Mouse (Mus musculus) cerebellum, adult 11 months (tissue): ENCODE results near the gene Grk1.

Source experiments
- DNase-seq: peaks from one replicate; pipeline ENCODE4 v3.0.0; 2022

The Grk1 gene

DNA sequence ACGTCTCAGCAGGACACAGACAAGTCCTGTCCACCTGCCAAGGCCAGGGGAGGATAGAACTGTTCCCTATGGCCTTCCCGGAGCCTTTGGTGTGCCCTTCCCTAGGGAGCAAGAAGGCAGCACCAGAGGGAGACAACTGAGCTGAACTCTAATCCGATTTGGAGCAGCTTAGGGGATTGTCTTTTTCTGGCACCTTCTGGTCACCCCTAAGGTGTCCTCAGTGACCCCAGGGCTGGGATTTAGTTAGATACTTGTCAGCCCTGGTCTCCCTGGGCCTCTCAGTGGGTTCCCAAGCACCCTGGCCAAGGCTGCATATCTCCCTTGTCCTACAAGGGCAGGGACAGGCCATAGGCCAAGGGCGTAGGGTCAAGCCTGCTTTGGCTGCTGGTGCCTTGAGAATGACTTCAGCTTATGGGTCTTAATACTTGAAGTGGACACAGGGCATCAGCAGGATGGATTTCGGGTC lies at the start of gene Grk1:
Grk1 (plus strand) TSS at position 416 of the 466 bp plus-strand sequence.
- DNase-seq = no peak

DNA sequence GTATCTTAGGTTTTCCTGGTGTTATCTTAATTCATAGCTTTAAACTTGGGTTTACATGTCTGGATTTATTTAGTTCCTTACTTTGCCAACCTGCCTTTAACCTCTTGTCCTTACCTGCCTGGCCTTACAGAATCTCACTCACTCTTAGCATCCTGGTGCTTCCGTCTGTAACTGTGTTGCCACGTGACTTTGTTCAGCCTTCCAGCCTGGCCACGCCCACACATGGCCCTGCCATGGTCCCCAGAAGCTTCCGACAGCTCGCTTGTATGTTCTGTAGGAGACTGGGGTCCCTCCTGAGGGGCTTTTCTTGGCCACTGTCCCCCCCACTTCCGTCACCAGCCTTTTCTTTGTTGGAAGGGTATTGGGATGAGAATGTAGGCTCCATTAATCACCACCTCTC lies 48.7 kb upstream of the Grk1 start:
- DNase-seq = no peak

DNA sequence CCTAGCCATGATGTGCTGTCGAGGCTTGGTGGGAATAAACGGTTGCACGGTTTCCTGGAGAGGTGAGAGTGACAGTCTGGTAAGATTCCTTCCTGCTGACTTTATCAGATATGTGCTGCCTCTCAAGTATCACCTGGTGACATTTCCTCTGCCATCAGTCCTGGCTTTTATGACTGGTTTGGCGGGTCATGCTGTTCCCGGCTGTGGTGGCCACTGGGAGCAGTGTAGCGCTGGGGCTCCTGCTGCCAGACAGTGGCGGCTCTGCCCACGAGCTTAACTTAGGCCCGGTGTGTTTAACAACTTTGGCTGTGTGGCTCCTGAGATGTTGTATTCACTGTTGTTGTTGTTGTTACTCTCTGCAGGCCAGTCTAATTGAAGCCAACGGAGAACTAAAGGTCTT lies 48.2 kb upstream of the Grk1 start:
- DNase-seq = no peak

DNA sequence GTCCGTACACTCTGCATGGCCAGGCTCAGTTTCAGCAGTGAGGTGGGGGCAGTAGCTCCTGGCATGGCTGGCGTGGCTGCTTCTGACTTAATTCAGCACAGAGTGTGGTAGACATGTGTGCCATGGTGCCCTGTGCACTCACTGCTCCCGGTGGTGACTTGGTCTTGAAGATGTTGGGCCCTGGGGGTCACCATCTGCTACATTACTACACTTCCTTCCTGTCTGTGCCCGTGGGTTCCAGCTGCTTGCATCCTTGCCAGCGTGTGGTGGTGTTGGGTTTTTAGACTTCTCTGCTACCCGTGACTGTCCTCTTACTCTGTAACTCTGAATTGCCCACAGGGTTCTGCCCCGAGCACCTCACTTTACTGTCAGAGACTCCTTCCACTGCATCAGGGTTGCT lies 44.7 kb upstream of the Grk1 start:
- DNase-seq = no peak

DNA sequence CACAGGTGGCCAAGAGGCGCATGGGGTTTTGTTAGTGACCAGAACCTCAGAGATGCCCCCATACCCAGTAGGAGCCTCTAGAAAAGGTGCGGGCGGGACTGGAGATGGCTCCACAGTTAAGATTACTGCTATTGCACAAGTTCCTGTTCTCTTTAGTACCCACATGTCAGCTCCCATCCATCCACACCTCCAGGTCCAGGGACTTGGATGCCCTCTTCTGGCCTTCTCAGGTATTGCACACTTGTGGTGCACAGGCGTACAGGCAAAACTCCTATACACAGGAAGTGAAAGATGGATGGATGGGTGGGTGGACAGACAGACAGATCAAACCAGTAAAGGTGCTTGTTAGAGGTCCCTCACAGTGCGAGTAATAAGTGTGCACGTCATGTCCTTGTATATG lies 43.0 kb upstream of the Grk1 start:
- no peak for DNase-seq

DNA sequence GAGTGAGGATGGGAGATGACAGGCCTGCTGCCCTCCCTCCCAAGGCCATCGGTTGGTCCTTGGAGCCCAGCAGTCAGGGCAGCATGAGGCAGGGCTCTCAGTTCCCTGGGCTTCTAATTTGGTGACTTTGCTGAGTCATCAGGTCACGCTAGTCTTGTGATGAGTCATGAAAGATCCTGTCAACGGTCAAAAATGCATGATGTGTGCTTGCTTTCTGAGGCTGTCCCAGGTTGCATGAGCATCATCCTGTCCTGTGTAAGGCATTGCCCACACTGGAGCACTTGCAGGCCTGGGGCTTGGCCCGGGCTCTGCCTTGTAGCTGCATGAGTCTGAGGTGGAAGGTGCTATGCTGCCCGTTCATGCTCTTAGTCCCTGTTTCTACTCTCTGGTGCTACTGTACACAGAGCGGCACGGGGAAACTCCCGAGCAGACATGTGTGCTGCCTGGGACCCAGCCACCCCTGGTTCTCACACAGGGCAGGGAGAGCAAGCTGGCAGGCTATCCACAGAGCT lies 31.7 kb upstream of the Grk1 start:
- DNase-seq = no peak

DNA sequence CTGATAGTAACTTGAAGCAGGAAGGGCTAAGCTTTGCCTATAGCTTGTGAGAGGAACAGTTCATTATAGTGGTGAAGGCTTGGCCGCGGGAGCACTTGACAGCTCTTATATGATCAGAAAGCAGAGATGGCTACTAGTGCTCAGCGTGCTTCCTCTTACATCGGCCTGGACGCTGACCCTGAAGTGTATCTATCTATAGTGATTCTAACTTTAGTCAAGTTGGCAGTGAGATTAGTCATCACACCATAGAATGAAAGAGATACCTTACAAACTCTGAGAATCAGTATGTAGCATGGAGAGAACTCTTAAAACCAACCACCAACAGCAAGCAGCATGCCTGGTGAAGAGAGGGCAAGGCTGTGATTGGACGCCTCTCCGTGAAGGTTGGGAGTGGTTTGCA lies 23.3 kb upstream of the Grk1 start:
- no peak for DNase-seq

DNA sequence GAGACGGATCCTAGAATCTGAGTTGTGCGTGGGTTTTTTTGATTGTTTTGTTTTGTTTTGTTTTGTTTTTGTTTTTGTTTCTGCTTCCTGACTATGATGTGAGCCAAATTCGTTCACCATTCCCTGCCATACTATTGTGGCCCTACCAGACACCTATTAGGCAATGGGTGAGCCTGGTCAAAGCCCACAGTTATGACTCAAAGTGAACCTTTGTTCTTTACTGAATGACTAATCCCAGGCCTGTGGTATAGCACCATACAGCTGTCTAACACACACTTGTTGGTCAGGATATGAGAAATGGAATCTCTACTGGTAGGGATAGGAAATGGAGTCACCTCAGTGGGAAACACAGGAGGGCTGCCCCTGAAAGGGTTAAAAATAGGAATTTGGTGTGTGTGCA lies 22.3 kb upstream of the Grk1 start:
- no peak for DNase-seq

DNA sequence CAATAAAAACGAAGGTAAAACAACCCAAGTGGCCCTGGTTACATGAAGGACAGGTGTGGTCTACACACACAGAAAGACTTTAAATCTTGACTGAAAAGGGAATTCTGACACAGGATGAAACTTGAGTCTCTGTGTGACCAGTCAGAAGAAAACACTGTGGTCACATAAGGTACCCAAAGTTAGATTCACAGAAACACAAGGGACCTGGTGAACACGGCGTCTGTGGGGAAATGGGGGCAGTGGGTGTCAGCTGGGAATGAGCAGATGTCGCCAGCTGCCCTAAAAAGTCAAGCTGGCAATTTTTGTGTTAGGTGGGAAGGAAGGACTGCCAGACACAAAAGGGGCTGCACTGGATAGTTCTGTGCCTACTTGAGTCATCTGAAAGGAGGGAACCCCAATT lies 21.9 kb upstream of the Grk1 start:
- no peak for DNase-seq

DNA sequence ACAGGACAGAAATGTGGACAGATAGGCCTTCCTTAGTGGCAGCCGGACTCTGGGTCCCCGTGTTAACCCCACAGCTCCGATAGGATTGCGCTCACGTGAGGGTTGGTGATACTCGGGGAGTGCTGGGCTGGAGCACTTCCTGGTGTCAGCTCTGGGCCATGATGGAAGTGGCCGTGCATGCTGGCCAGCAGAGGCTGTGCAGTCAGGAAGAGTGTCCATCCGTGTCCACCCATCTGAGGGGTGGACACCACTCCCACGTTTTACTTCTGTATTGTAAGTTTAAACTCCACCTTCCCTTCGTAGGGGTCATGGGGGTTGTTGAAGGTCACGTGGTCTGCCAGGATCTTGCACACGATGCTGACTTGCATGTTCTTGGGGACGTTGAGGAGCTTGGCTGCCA lies 18.5 kb upstream of the Grk1 start:
- DNase-seq = no peak

DNA sequence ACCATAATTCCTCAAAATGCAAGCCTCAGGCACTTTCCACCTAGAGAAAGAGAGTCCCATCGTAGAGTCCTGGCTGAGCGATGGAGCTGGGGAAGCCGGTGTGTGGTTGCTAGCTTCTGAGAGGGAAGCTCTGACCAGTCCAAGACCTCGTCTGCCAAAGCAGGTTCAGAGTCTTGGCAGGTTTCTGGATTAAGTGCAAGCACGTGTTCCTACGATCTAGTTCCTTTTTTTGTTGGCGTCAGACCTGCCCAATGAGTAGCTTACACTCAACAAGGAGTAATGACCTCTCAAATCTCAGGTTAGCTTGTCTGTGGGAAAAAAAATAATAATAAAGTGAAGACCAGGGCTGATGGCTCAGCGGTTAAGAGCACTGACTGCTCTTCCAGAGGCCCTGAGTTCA lies 17.2 kb upstream of the Grk1 start:
- DNase-seq = no peak

DNA sequence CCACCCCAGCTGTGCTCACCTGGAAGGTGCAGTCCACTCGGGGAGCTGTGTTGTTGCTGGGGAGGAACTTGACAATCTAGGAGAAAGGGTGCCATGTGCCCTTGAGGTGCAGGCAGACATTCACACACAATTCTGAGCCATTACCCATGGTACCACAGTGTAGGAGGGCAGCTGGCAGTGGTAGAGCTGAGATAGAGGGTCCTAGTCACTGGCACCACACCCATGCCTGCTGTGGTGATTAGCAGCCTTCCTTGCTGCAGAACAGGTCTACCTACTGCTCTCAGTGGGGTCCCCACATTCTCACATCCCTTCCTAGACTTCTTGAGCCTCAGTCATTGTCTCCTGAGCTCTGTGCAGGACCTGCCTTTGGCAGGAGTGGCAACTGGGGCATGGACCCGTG lies 16.1 kb upstream of the Grk1 start:
- no peak for DNase-seq

DNA sequence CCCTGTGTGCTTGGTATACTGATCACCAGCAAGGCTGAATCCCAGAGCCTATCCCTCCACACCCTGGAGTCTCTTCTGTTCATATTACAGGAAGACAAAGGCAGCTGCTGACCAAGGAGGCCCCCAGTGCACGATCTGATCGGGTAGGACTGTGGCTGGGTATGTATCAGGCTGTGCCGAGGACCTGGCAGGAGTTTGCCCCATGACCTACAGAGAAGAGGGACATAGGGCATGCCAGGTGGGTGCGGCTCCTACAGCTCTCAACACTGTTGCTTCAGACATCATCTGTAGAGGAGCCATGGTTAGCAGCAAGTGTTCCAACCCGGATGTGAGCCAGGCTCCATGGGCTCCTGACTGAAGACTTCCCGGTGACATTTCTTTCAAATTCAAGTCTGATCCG lies 11.0 kb upstream of the Grk1 start:
- no peak for DNase-seq

DNA sequence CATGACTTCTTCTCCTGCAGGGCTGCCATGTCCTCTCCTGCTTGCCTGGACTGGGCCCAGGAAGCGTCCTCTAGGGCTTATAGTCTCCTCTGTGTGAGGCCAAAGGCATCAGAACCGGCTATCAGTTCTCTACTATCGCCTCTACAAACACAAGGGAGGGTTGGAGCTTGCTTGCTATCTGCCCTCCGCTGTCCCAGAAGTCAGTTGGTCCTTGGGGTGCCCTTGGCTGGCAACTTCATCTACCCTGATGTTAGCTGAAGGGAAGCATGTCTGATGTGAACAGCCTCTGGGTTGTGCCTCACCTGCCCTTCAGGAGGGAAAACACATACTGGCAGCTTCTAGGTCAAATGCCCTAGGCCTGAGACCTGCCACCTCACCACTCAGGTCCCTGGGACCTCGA lies 8.2 kb upstream of the Grk1 start, which contains the start of gene Atp4b:
Atp4b (minus strand) TSS at position 101 of the 400 bp plus-strand sequence.
- DNase-seq = no peak

DNA sequence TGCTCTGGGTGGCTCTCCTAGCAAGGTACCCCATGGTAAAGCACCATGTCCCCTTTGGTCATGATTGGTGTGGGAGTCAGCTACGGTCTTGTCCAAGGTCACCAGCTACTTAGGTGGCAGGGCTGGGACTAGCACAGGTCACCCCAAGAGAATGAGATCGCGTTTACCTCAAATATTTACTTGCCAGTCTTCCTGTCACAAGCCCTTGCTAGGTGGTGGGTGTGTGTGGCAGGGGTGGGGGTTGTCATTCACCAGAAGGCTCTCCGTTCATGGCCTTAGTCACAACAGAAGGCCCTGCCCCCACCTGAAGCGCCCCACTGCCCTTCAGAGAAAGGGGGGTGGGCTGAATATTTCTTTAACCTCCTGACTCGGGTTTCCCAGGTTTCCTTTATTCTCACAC lies 1.4 kb upstream of the Grk1 start:
- DNase-seq = no peak

DNA sequence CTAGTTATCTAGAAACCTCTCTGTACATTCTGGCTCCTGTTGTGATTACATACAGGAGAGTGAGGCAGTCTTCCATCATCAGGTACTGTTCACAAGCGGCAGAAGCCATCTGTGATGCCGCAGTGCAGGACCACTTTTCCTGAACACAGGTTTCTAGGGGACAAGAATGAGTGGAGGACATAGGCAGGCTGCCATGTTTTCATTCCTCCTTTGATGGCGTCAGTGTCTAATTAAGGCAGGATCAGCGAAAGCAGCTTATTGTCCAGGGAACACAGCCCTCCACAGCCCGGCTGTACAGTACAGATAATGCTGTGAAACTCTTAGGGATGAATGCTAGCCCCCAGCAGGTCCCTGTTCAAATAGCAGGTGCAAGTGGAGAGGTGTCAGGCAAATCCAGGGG lies 1.1 kb downstream of the Grk1 start:
- no peak for DNase-seq

DNA sequence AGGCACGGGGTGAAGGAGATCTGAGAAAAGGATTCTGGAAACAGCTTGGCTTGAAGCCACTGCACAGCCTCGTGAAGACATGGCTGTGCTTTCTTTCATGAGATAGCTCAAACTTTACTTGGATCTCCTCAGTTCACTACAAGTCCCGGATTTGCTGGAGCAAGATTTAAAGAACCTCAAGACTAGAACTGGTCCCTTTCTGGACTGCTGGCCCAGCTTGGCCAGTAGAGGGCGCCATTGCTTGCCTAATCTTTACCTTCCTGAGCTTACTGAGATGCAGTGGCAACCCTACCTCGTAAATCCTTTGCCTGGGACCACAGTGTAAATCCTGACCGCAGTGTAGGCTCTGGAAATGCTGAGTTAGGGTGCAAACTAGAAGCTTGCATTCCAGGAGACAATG lies 6.7 kb downstream of the Grk1 start:
- peak; percentile 36 for DNase-seq

DNA sequence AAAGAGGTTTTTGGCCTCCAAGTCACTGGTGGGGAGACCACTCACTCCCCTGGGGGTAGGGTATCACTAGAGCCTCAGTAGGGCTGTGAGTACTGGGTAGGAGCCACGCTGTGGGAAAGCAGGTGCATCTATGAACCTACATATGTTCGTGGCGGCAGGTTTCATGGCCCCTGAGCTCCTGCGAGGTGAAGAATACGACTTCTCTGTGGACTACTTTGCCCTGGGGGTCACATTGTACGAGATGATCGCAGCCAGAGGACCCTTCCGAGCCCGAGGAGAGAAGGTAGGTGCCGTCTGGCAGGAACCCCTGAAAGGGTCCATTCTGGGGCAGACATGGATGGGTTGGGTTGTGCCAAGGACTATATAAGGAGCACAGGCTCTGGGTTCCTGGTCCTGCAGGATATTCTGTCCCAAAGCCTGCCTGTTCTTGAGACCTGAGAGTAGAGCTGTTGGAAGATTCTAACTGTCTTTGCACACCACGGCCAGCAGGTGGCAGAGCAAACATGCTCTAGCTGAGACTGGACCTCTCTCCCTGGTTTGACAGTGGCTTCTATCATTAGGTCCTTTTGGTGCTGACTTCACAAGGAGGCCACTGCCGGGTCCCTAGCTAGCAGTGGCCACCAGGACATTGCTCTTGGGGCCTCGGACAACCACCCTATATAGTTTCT lies 8.1 kb downstream of the Grk1 start:
- DNase-seq = peak; percentile 39

DNA sequence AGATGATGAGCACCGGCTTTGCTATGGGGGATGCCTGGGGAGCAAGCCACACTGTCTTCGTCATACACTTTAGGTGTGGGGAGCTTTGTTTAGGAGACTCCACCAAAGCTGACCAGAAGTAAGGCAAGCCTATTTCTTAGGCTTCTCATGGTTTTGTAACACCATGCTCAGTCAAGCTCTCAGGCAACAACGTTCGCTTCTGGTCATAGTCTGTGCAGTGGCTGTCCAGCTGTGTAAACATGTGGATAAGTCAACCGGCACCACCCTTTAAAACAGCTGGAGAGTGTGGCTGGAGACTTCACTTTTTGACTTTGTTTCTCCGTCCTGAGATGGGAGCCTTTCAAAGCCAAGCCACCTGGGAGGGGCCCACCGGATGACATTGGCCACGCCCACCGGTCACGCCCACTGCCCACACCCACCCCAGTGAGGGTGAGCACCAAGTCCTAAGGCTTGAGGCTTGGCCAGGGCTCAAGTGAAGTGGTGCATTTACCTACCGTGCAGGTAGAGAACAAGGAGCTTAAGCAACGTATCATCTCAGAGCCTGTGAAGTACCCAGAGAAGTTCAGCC lies 9.0 kb downstream of the Grk1 start:
- DNase-seq = no peak

DNA sequence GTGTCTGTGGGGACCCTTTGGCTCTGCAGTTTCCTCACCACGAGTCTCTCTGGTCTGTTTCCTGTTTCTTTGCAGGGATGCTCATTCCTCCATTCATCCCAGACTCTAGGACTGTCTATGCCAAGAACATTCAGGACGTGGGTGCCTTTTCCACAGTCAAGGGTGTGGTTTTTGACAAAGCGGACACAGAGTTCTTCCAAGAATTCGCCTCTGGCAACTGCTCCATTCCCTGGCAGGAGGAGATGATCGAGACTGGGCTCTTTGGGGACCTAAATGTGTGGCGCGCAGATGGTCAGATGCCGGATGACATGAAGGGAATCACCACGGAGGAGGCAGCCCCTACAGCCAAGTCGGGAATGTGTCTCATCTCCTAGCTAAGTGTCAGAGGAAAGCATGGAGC lies 11.0 kb downstream of the Grk1 start:
- DNase-seq = no peak

DNA sequence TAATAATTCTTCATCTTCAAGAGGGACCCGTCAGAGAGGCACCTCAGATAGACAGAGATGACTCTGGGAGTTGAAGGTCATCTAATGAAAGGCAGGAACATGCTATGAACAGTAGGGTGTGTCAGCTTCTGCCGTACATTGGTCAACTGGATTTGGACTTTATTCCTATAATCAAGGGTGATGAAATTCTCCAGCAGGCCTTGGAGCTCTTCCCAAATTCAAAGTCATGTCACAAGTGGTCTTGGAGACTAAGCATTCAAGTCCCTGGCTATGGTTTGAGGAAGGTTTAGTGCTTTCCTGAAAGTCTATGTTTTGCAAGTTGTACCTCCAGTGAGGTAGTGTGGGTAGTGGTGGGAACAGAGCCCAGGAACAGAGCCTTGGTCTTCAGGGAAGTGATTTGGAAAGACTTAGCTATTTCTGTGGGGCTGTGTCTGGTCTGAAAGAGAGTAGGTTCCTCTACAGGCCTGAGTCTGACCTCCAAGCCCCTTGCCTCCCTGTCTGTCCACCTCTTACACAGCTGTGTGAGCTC lies 14.3 kb downstream of the Grk1 start:
- no peak for DNase-seq

DNA sequence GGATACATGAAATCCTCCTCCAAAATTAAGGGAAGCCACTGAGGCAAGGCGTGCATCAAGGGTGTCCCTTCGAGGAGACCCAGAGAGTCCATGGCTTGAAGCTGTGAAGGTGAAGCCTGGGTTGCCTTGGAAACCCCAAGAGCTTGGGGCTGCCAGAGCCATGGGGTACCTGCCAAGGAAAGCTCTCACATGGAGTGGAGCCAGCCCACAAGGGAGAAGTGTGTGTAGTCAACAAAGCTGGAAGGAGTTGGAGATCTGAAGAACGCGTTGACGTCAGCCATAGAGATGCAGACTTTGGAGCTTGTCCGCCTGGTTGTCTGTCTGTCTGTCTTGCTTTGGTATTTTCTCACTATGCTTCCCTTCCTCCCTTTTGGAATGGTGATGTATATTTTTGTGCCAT lies 16.1 kb downstream of the Grk1 start:
- DNase-seq = no peak

DNA sequence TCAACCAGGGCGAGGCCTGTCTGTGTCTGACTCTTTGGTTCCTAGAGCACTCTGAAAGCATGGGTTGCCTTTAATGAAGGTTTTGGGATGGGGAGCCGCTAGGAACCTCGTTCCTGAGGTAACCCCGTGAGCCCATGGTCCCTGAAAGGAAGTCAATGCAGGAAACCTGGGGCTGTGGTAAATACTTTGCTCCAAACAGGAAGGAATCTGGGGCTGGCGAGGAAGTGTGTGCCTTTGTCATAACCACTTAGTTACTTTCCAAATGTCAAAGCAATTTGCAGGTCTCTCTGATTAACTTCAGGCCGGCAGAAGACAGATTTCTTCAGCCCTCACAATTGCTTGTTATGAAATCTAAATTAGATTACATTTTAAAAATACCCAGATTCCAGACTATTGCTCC lies 22.5 kb downstream of the Grk1 start:
- DNase-seq = no peak

DNA sequence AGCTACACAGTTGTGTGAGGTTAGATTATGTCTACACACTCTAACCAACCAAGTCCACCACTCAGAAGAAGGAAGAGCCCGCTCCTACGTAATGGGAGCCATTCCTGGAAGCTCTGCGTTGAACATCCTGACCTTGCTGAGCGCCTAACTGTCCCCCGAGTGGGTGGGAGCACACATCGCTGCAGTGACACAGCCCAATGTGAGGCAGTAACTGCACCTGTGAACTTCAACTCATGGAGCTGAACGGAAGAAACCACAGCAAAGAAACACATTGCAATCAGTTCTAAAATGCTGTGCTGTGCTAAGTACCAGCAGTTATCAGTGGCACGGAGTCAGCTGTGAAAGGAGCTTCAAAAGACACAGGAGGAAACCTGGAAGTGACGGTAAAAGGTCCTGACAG lies 23.3 kb downstream of the Grk1 start:
- DNase-seq = no peak

DNA sequence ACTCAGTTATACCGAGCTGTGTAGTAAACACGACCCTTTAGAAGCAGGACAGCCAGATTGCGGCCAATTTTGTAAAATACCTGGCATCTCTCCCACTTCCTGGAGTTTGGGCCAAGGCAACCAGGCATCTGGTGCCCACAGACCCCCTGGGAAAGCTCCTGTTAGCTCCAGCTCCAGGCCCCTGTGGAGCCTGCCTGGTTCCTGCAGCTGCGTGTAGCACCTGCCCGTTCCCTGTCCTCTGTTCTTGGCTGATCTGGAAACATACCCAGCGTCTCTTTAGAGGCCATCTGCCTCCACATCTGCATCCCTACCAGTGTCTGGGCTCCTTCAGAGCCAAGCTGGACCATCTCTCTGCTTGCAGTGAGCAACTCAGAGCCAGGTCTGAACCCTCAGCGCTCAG lies 25.5 kb downstream of the Grk1 start:
- DNase-seq = no peak
